Mouse (Mus musculus) midbrain, embryonic 13.5 days (tissue): ENCODE data around the gene Tectb. TPM values are rescaled to one million over a fixed set of nuclear protein-coding genes. Genes with fewer than 3 reads are reported as not detected.
"Not testable (repeated sequence)": the region's sequence is repeated elsewhere in the genome, so short reads cannot be mapped to it uniquely, and the experiment has no call there.

Experiments used
- ATAC-seq: fragments of 200-750 bp; cut with Nextera tagmentation; 2 replicates; pipeline ENCODE4 v1.8.0; 2017; ENCODE audit warnings: mild to moderate bottlenecking, moderate TSS enrichment, moderate library complexity
- H3K27ac ChIP-seq: fragments of 300-500 bp; sonication (generic); 2 replicates; pipeline ENCODE4 v1.5.1; 2015; ENCODE audit warnings: inconsistent platforms, mild to moderate bottlenecking, moderate library complexity
- H3K27me3 ChIP-seq: fragments of 300-500 bp; sonication (generic); 2 replicates; pipeline ENCODE4 v1.6.1; 2015; ENCODE audit warnings: mild to moderate bottlenecking, inconsistent platforms
- H3K36me3 ChIP-seq: fragments of 300-500 bp; sonication (generic); 2 replicates; pipeline ENCODE4 v1.6.1; 2015; ENCODE audit warnings: mild to moderate bottlenecking, inconsistent platforms
- H3K4me1 ChIP-seq: fragments of 300-500 bp; sonication (generic); replicated peaks from 2 replicates; pipeline ENCODE4 v1.6.1; 2015; ENCODE audit warnings: inconsistent platforms
- H3K4me2 ChIP-seq: fragments of 300-500 bp; sonication (generic); replicated peaks from 2 replicates; pipeline ENCODE4 v1.6.1; 2015; ENCODE audit warnings: moderate library complexity, mild to moderate bottlenecking, inconsistent platforms
- H3K4me3 ChIP-seq: fragments of 300-500 bp; sonication (generic); replicated peaks from 2 replicates; pipeline ENCODE4 v1.5.1; 2015; ENCODE audit warnings: mild to moderate bottlenecking, inconsistent platforms
- H3K9ac ChIP-seq: fragments of 300-500 bp; sonication (generic); replicated peaks from 2 replicates; pipeline ENCODE4 v1.6.1; 2015; ENCODE audit warnings: mild to moderate bottlenecking, inconsistent platforms
- H3K9me3 ChIP-seq: fragments of 300-500 bp; sonication (generic); 2 replicates; pipeline ENCODE4 v1.6.1; 2016; ENCODE audit warnings: mild to moderate bottlenecking, inconsistent platforms
- WGBS: fragments of 180-500 bp; shearing (Covaris S2); methylation state at CpG from one replicate; pipeline ENCODE4 v1.1.7; 2015; 5-methylcytosine and 5-hydroxymethylcytosine counted together
- polyA plus RNA-seq: library from polyadenylated mRNA; unstranded; fragments of >200 nt; fragmentation: Nextera tagmentation; extraction: Ambion mirVana; gene quantifications from 2 replicates; pipeline ENCODE4 v1.2.1, GENCODE M21; 2015

Gene Tectb
- polyA plus RNA-seq, 1 experiment from 2014 or later, result 0.83 TPM

- ATAC-seq, result no peak
- Histone ChIP-seq H3K9ac (no peak overlapping the region), H3K27ac (no peak overlapping the region), H3K9me3 (no peaks in the 10 kb centered on the region), H3K4me3 (no peak overlapping the region), H3K4me2 (no peak overlapping the region), H3K36me3 (no peaks in the 10 kb centered on the region), H3K4me1 (peaks cover 27% of the 10 kb centered on the region), H3K27me3 (no peaks in the 10 kb centered on the region)
- 88% methylated on average over 9 of the region's 9 CpGs for WGBS
Observed at GRCm38 (mm10) chr19:55147568-55147967, 33.0 kb upstream of the Tectb start.

GRCm38 (mm10) chr19:55148109-55148508 is 32.4 kb upstream of the Tectb start:
- H3K4me2 ChIP-seq, result no peak overlapping the region
- ATAC-seq, result no peak
- H3K4me3 ChIP-seq, result no peak overlapping the region
- H3K36me3 ChIP-seq, result no peaks in the 10 kb centered on the region
- no peak overlapping the region for H3K9ac ChIP-seq
- peaks cover 22% of the 10 kb centered on the region for H3K4me1 ChIP-seq
- H3K9me3 ChIP-seq, result no peaks in the 10 kb centered on the region
- no peaks in the 10 kb centered on the region for H3K27me3 ChIP-seq
- 92% methylated on average over 6 of the region's 6 CpGs for WGBS
- no peak overlapping the region for H3K27ac ChIP-seq

GRCm38 (mm10) chr19:55149646-55150045 is 30.9 kb upstream of the Tectb start:
- no peak overlapping the region for H3K4me2 ChIP-seq
- H3K9ac ChIP-seq, result no peak overlapping the region
- no peak overlapping the region for H3K4me3 ChIP-seq
- H3K27ac ChIP-seq, result no peak overlapping the region
- no peak for ATAC-seq
- H3K36me3 ChIP-seq, result no peaks in the 10 kb centered on the region
- 88% methylated on average over 6 of the region's 6 CpGs for WGBS
- H3K4me1 ChIP-seq, result peaks cover 6% of the 10 kb centered on the region
- H3K27me3 ChIP-seq, result no peaks in the 10 kb centered on the region
- no peaks in the 10 kb centered on the region for H3K9me3 ChIP-seq

GRCm38 (mm10) chr19:55152274-55152673 is 28.3 kb upstream of the Tectb start:
- not testable (repeated sequence) for H3K4me3 ChIP-seq, H3K27ac ChIP-seq, H3K9ac ChIP-seq, H3K4me2 ChIP-seq, H3K9me3 ChIP-seq, H3K36me3 ChIP-seq, H3K4me1 ChIP-seq, ATAC-seq, H3K27me3 ChIP-seq
- 79% methylated on average over 6 of the region's 6 CpGs for WGBS

- no peaks in the 10 kb centered on the region for H3K9me3 ChIP-seq
- no peaks in the 10 kb centered on the region for H3K27me3 ChIP-seq
- H3K4me3 ChIP-seq, result no peak overlapping the region
- H3K9ac ChIP-seq, result no peak overlapping the region
- WGBS, result 92% methylated on average over 6 of the region's 6 CpGs
- H3K4me1 ChIP-seq, result no peaks in the 10 kb centered on the region
- no peaks in the 10 kb centered on the region for H3K36me3 ChIP-seq
- no peak overlapping the region for H3K27ac ChIP-seq
- no peak for ATAC-seq
- no peak overlapping the region for H3K4me2 ChIP-seq
Observed at GRCm38 (mm10) chr19:55152983-55153382, 27.6 kb upstream of the Tectb start.

- Histone ChIP-seq H3K9me3 (no peaks in the 10 kb centered on the region), H3K4me1 (no peaks in the 10 kb centered on the region), H3K9ac (no peak overlapping the region), H3K36me3 (no peaks in the 10 kb centered on the region), H3K4me3 (no peak overlapping the region), H3K4me2 (no peak overlapping the region), H3K27ac (no peak overlapping the region), H3K27me3 (no peaks in the 10 kb centered on the region)
- ATAC-seq, result no peak
- 87% methylated on average over 7 of the region's 7 CpGs for WGBS
Observed at GRCm38 (mm10) chr19:55157029-55157428, 23.5 kb upstream of the Tectb start.

- H3K4me1 ChIP-seq, result no peaks in the 10 kb centered on the region
- no peaks in the 10 kb centered on the region for H3K27me3 ChIP-seq
- WGBS, result 65% methylated on average over 8 of the region's 8 CpGs
- H3K9me3 ChIP-seq, result no peaks in the 10 kb centered on the region
- H3K4me2 ChIP-seq, result no peak overlapping the region
- H3K9ac ChIP-seq, result no peak overlapping the region
- no peaks in the 10 kb centered on the region for H3K36me3 ChIP-seq
- H3K4me3 ChIP-seq, result no peak overlapping the region
- no peak overlapping the region for H3K27ac ChIP-seq
- ATAC-seq, result no peak
Observed at GRCm38 (mm10) chr19:55158606-55159005, 21.9 kb upstream of the Tectb start.

GRCm38 (mm10) chr19:55159826-55160225 is 20.7 kb upstream of the Tectb start:
- no peak for ATAC-seq
- no peaks in the 10 kb centered on the region for H3K9me3 ChIP-seq
- H3K27ac ChIP-seq, result no peak overlapping the region
- H3K4me3 ChIP-seq, result no peak overlapping the region
- WGBS, result 89% methylated on average over 6 of the region's 6 CpGs
- no peak overlapping the region for H3K9ac ChIP-seq
- no peaks in the 10 kb centered on the region for H3K27me3 ChIP-seq
- no peaks in the 10 kb centered on the region for H3K36me3 ChIP-seq
- H3K4me2 ChIP-seq, result no peak overlapping the region
- H3K4me1 ChIP-seq, result no peaks in the 10 kb centered on the region

GRCm38 (mm10) chr19:55162271-55162670 is 18.3 kb upstream of the Tectb start:
- Histone ChIP-seq H3K4me2 (no peak overlapping the region), H3K27ac (no peak overlapping the region), H3K4me1 (no peaks in the 10 kb centered on the region), H3K4me3 (no peak overlapping the region), H3K9me3 (no peaks in the 10 kb centered on the region), H3K36me3 (no peaks in the 10 kb centered on the region), H3K9ac (no peak overlapping the region), H3K27me3 (no peaks in the 10 kb centered on the region)
- no peak for ATAC-seq
- WGBS, result 74% methylated on average over 4 of the region's 4 CpGs

- H3K4me2 ChIP-seq, result no peak overlapping the region
- no peaks in the 10 kb centered on the region for H3K27me3 ChIP-seq
- no peaks in the 10 kb centered on the region for H3K9me3 ChIP-seq
- WGBS, result 77% methylated on average over 1 of the region's 1 CpGs
- H3K9ac ChIP-seq, result no peak overlapping the region
- H3K4me1 ChIP-seq, result no peaks in the 10 kb centered on the region
- no peak overlapping the region for H3K27ac ChIP-seq
- H3K36me3 ChIP-seq, result no peaks in the 10 kb centered on the region
- no peak for ATAC-seq
- H3K4me3 ChIP-seq, result no peak overlapping the region
Observed at GRCm38 (mm10) chr19:55164162-55164561, 16.4 kb upstream of the Tectb start.

GRCm38 (mm10) chr19:55165183-55165865 is 15.2 kb upstream of the Tectb start:
- Histone ChIP-seq H3K4me2 (no peak overlapping the region), H3K27ac (no peak overlapping the region), H3K4me3 (no peak overlapping the region), H3K9ac (no peak overlapping the region), H3K9me3 (peaks cover 9% of the 10 kb centered on the region; the same call in 1 of the 2 replicates), H3K36me3 (no peaks in the 10 kb centered on the region), H3K4me1 (no peaks in the 10 kb centered on the region), H3K27me3 (no peaks in the 10 kb centered on the region)
- ATAC-seq, result no peak
- WGBS, result 89% methylated on average over 1 of the region's 1 CpGs

- H3K36me3 ChIP-seq, result no peaks in the 10 kb centered on the region
- H3K4me3 ChIP-seq, result no peak overlapping the region
- peaks cover 11% of the 10 kb centered on the region; the same call in 1 of the 2 replicates for H3K9me3 ChIP-seq
- no peak for ATAC-seq
- no peaks in the 10 kb centered on the region for H3K4me1 ChIP-seq
- no peak overlapping the region for H3K27ac ChIP-seq
- H3K9ac ChIP-seq, result no peak overlapping the region
- no peaks in the 10 kb centered on the region for H3K27me3 ChIP-seq
- WGBS, result 88% methylated on average over 4 of the region's 4 CpGs
- H3K4me2 ChIP-seq, result no peak overlapping the region
Observed at GRCm38 (mm10) chr19:55165954-55166353, 14.6 kb upstream of the Tectb start.

- no peaks in the 10 kb centered on the region for H3K4me1 ChIP-seq
- H3K36me3 ChIP-seq, result no peaks in the 10 kb centered on the region
- no peak overlapping the region for H3K4me3 ChIP-seq
- no peak overlapping the region for H3K9ac ChIP-seq
- no peak overlapping the region for H3K4me2 ChIP-seq
- WGBS, result 89% methylated on average over 2 of the region's 2 CpGs
- peaks cover 11% of the 10 kb centered on the region; the same call in 1 of the 2 replicates for H3K9me3 ChIP-seq
- no peak for ATAC-seq
- H3K27ac ChIP-seq, result no peak overlapping the region
- H3K27me3 ChIP-seq, result no peaks in the 10 kb centered on the region
Observed at GRCm38 (mm10) chr19:55166741-55167140, 13.8 kb upstream of the Tectb start.
